Mouse (Mus musculus): ENCODE data around the gene Clpx. TPM values are rescaled to one million over a fixed set of nuclear protein-coding genes. Genes with fewer than 3 reads are reported as not detected.
"Not testable (repeated sequence)": the region's sequence is repeated elsewhere in the genome, so short reads cannot be mapped to it uniquely, and the experiment has no call there.

Gene Clpx
- polyA plus RNA-seq, 1 experiment from 2014 or later, result 38.8 TPM

DNA sequence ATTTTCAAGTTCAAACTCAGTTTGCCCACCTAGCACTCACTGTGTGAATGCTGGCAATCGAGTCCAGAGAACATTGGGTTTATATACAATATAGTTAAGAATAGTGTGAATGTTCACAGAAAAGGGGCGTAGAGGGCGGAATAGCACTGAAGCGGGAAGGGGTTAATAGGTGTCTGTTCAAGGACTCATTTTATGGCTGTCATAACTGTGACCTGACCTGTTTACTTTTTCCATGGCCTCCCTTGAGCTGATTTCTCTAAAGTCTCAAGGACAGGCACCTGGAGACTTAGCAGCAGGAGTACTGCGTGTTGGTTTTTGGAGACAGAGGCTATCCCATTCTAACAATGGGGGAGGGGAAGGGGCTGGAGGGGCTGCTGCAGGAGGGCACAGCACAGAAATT is 39.9 kb downstream of the Clpx start:
- no peak for TF ChIP-seq CTCF (IDR thresholded peaks at IDR 0.05)
- no peak for TF ChIP-seq EP300 (IDR thresholded peaks at IDR 0.05)
- Histone ChIP-seq H3K4me3 (ENCODE audit: low read depth, low read length) (no peak overlapping the region), H3K9me3 (ENCODE audit: low read length) (no peaks in the 10 kb centered on the region), H3K4me2 (replicated peaks; ENCODE audit: low read depth, low read length) (no peak overlapping the region), H3K27me3 (replicated peaks; ENCODE audit: insufficient read depth, low read length) (no peaks in the 10 kb centered on the region), H3K36me3 (ENCODE audit: insufficient read depth, low read length) (no peaks in the 10 kb centered on the region), H3K27ac (ENCODE audit: low read length) (no peak overlapping the region), H3K4me1 (ENCODE audit: insufficient read depth, low read depth, low read length) (no peaks in the 10 kb centered on the region), H3K9ac (replicated peaks; ENCODE audit: low read depth) (no peak overlapping the region)
- ATAC-seq (no peak), DNase-seq (ENCODE audit: low spot score) (no peak)
- 84% methylated on average over 5 of the region's 5 CpGs for WGBS

DNA sequence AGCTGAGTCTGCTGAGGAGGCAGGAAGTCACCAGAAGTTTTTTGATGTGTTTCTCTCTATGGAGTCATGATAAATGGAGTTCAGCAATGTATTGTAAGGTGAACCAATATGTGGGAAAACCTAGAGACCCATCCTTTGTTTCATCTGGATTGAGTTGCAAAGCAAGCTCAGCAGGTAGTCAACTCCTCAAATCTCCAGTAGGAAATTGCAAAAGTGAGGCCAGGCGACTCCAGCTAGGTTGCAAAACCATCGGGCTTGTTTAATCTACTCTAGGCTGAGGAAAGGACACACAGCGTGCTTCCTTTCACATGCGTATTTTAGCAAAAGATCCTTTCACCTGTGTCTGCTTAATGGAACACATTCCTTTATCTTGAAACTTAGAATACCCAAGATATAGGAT is 45.1 kb downstream of the Clpx start:
- Histone ChIP-seq H3K9ac (replicated peaks; ENCODE audit: low read depth) (no peak overlapping the region), H3K4me3 (ENCODE audit: low read depth, low read length) (no peak overlapping the region), H3K27me3 (replicated peaks; ENCODE audit: insufficient read depth, low read length) (no peaks in the 10 kb centered on the region), H3K27ac (ENCODE audit: low read length) (no peak overlapping the region), H3K9me3 (ENCODE audit: low read length) (peaks cover 5% of the 10 kb centered on the region; the same call in 1 of the 2 replicates), H3K4me2 (replicated peaks; ENCODE audit: low read depth, low read length) (no peak overlapping the region), H3K36me3 (ENCODE audit: insufficient read depth, low read length) (no peaks in the 10 kb centered on the region), H3K4me1 (ENCODE audit: insufficient read depth, low read depth, low read length) (no peaks in the 10 kb centered on the region)
- 77% methylated on average over 4 of the region's 4 CpGs for WGBS
- DNase-seq (ENCODE audit: low spot score) (no peak), ATAC-seq (no peak)
- TF ChIP-seq CTCF (IDR thresholded peaks at IDR 0.05), result no peak
- no peak for TF ChIP-seq EP300 (IDR thresholded peaks at IDR 0.05)

DNA sequence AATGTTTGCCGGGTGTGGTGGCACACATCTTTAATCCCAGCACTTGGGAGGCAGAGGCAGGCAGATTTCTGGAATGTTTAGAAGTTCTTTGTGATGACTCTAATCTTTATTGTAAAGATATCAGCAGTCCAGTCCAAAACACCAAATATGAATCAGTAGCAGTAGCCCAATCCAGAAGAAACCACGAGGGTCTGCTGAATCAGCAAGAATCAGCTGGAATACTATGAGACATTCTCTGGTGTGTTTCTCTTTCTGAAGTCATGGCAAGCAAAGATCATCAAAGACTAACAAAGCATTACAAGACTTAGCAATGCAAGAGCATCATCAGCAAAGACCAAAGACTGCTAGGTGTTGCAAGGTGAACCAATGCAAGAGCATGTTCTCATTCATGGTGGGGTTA is 46.4 kb downstream of the Clpx start:
- ATAC-seq (no peak), DNase-seq (ENCODE audit: low spot score) (no peak)
- no peak overlapping the region for H3K27ac ChIP-seq (ENCODE audit: low read length)
- no peaks in the 10 kb centered on the region for H3K36me3 ChIP-seq (ENCODE audit: insufficient read depth, low read length)
- H3K9ac ChIP-seq (replicated peaks; ENCODE audit: low read depth), result no peak overlapping the region
- H3K4me1 ChIP-seq (ENCODE audit: insufficient read depth, low read depth, low read length), result no peaks in the 10 kb centered on the region
- TF ChIP-seq CTCF (IDR thresholded peaks at IDR 0.05) (no peak), EP300 (IDR thresholded peaks at IDR 0.05) (no peak)
- H3K4me3 ChIP-seq (ENCODE audit: low read depth, low read length), result no peak overlapping the region
- peaks cover 5% of the 10 kb centered on the region; the same call in 1 of the 2 replicates for H3K9me3 ChIP-seq (ENCODE audit: low read length)
- H3K4me2 ChIP-seq (replicated peaks; ENCODE audit: low read depth, low read length), result no peak overlapping the region
- H3K27me3 ChIP-seq (replicated peaks; ENCODE audit: insufficient read depth, low read length), result no peaks in the 10 kb centered on the region
- 77% methylated on average over 2 of the region's 2 CpGs for WGBS

DNA sequence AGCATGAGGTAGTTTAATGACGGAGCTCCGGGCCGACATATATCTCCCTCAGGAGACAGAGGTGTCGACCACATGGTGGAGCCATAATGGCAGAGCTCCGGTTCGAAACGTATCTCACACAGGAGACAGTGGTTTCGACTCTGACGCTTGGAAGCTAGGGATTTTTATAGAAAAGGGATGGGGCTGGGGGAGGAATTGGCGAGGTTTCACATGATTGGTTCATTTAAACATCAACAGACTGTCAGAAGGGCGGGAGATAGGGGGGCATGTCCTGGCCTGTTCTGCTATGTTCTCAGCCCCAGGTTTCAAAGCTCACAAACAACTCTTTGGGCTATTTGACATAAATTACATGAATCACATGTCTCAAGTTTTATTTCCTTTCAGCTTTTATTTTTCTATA is 51.4 kb downstream of the Clpx start:
- 57% methylated on average over 11 of the region's 11 CpGs for WGBS
- H3K27me3 ChIP-seq (replicated peaks; ENCODE audit: insufficient read depth, low read length); H3K36me3 ChIP-seq (ENCODE audit: insufficient read depth, low read length); H3K9me3 ChIP-seq (ENCODE audit: low read length); H3K9ac ChIP-seq (replicated peaks; ENCODE audit: low read depth); ATAC-seq; DNase-seq (ENCODE audit: low spot score): not testable (repeated sequence)
- Histone ChIP-seq H3K4me1 (ENCODE audit: insufficient read depth, low read depth, low read length) (peaks cover 10% of the 10 kb centered on the region), H3K4me3 (ENCODE audit: low read depth, low read length) (peak overlapping the region; percentile 93), H3K27ac (ENCODE audit: low read length) (peak overlapping the region; percentile 98), H3K4me2 (replicated peaks; ENCODE audit: low read depth, low read length) (peak overlapping the region; percentile 91)
- TF ChIP-seq CTCF (IDR thresholded peaks at IDR 0.05), result 0 out of 2 replicates have a peak, but pooled peaks have one; percentile 5

DNA sequence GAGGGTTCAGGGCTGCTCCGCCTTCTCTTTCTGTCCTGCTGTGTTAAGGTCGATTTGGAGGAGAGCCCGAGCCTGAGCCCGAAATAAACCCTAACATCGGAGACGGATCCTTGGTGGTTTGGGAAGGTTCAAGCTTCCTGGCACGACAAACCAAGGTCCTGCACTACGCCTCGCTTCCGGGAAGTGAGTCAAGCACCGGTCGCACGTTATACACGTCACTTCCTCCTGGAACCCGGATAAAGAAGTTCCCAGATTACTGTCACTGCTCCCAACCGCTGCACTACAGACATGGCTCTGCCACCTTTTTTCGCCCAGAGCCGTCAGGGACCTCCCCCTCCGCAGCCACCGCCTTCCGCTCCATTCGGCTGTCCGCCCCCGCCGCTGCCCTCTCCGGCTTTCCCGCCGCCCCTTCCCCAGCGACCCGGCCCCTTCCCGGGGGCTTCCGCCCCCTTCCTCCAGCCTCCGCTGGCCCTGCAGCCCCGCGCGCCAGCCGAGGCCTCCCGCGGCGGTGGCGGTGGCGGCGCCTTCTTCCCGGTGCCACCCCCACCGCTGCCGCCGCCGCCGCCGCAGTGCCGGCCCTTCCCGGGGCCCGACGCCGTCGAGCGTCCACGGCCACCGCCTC is 51.9 kb downstream of the Clpx start, which contains the start of gene Pdcd7:
Gene Pdcd7, plus strand, starts transcription at position 251 of the 622 bp plus-strand sequence.
- peak within 1 kb of the TSS; percentile 93 for H3K4me3 ChIP-seq (ENCODE audit: low read depth, low read length)
- H3K36me3 ChIP-seq (ENCODE audit: insufficient read depth, low read length), result no peaks in the 10 kb centered on the region
- H3K27me3 ChIP-seq (replicated peaks; ENCODE audit: insufficient read depth, low read length), result no peaks in the 10 kb centered on the region
- ATAC-seq, result peak; percentile 95
- TF ChIP-seq EP300 (IDR thresholded peaks at IDR 0.05), result no peak; the same call in 1 of the 2 replicates
- peak; percentile 98 for DNase-seq (ENCODE audit: low spot score)
- peak within 1 kb of the TSS; percentile 96 for H3K9ac ChIP-seq (replicated peaks; ENCODE audit: low read depth)
- H3K4me1 ChIP-seq (ENCODE audit: insufficient read depth, low read depth, low read length), result peaks cover 10% of the 10 kb centered on the region
- no peaks in the 10 kb centered on the region for H3K9me3 ChIP-seq (ENCODE audit: low read length)
- peak within 1 kb of the TSS; percentile 91 for H3K4me2 ChIP-seq (replicated peaks; ENCODE audit: low read depth, low read length)
- under 1% methylated on average over 41 of the region's 59 CpGs for WGBS
- H3K27ac ChIP-seq (ENCODE audit: low read length), result peak within 1 kb of the TSS; percentile 98

DNA sequence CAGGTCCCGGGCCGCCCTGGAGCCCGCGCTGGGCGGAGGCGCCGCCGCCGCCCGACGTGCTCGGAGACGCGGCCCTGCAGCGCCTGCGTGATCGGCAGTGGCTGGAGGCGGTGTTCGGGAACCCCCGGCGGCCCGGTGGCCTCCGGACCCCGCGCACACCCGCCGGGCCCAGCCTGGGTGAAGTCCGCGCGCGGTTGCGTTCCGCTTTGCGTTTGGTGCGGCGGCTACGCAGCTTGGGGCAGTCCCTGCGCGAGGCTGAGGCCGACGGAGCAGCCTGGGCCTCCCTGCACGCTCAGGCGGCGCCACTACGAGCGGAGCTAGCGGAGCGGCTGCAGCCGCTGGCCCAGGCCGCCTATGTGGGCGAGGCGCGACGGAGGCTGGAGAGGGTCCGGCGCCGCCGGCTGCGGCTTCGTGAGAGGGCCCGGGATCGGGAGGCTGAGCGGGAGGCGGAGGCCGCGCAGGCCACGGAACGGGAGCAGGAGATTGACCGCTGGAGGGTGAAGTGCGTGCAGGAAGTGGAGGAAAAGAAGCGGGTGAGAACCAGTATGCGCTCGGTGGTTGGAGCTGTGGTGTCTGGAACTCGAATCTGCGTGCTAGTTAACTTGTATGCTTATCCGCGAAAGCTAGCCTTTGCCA is 52.5 kb downstream of the Clpx start:
- peak overlapping the region; percentile 96 for H3K9ac ChIP-seq (replicated peaks; ENCODE audit: low read depth)
- H3K36me3 ChIP-seq (ENCODE audit: insufficient read depth, low read length), result no peaks in the 10 kb centered on the region
- ATAC-seq (peak; percentile 78), DNase-seq (ENCODE audit: low spot score) (peak; percentile 64)
- TF ChIP-seq CTCF (IDR thresholded peaks at IDR 0.05) (no peak), EP300 (IDR thresholded peaks at IDR 0.05) (no peak)
- H3K9me3 ChIP-seq (ENCODE audit: low read length), result no peaks in the 10 kb centered on the region
- WGBS, result under 1% methylated on average over 70 of the region's 77 CpGs
- H3K4me3 ChIP-seq (ENCODE audit: low read depth, low read length), result peak overlapping the region; percentile 93
- H3K27ac ChIP-seq (ENCODE audit: low read length), result peak overlapping the region; percentile 98
- H3K27me3 ChIP-seq (replicated peaks; ENCODE audit: insufficient read depth, low read length), result no peaks in the 10 kb centered on the region
- peak overlapping the region; percentile 91 for H3K4me2 ChIP-seq (replicated peaks; ENCODE audit: low read depth, low read length)
- H3K4me1 ChIP-seq (ENCODE audit: insufficient read depth, low read depth, low read length), result peaks cover 10% of the 10 kb centered on the region

All from lung, postnatal 0 days (tissue).